Mouse (Mus musculus) T-helper 17 cell (primary cell): ENCODE measurements around the gene Gm47283.
"Not testable (repeated sequence)": the region's sequence is repeated elsewhere in the genome, so short reads cannot be mapped to it uniquely, and the experiment has no call there.

Experiments used
- in situ Hi-C, 2 experiments: fragments of 300-600 bp; cut with MboI, MseI; formaldehyde crosslinking; loops; 1 replicate in 1 of 2; 2 replicates in 1 of 2; pipeline ENCODE4 v1.15.1; 2025; ENCODE audit warnings: high pct_unique_total_duplicates in 2 of 2

Gm47283 gene

GRCm38 (mm10) chrY:90784438-90784837 is at the start of gene Gm47283:
Gene Gm47283, plus strand, starts transcription at chrY:90784738.
- in situ Hi-C loops: not testable (repeated sequence)

- in situ Hi-C loops: not testable (repeated sequence)
Measured at GRCm38 (mm10) chrY:90735181-90735895, 49.2 kb upstream of the Gm47283 start.

- in situ Hi-C loops: not testable (repeated sequence)
Measured at GRCm38 (mm10) chrY:90736217-90737000, 48.1 kb upstream of the Gm47283 start.

DNA sequence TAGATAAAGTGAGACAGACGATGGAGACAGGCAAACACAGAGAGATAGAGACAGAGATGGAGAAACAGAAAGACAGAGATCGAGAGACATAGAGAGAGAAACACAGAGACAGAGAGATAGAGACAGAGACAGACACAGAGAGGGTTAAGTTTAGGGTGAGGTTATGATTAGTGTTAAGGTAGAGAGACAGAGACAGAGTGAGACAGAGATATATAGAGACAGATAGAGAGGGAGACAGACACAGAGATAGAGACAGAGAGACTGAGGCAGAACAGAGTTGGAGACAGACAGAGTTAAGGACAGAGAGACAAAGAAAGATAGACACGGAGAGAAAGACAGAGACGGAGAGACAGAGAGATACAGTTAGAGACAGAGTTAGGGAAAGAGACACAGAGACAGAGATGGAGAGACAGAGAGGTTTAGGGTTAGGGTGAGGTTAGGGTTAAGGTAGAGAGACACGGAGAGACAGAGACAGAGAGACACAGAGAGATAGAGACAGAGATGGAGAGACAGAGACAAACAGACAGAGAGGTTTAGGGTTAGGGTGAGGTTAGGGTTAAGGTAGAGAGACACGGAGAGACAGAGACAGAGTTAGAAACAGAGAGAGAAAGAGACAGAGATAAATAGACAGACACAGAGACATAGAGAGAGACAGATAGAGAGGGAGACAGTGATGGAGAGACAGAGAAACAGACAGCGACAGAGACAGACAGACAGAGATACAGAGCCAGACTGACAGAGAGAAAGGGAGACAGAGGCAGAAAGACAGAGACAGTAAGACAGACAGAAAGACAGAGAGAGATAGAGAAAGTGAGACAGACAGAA is 46.7 kb upstream of the Gm47283 start:
- in situ Hi-C loops: no loop called here

GRCm38 (mm10) chrY:90738431-90738680 is 46.2 kb upstream of the Gm47283 start:
- in situ Hi-C loops: no loop called here

- in situ Hi-C loops: not testable (repeated sequence)
Measured at GRCm38 (mm10) chrY:90738841-90739530, 45.6 kb upstream of the Gm47283 start.

DNA sequence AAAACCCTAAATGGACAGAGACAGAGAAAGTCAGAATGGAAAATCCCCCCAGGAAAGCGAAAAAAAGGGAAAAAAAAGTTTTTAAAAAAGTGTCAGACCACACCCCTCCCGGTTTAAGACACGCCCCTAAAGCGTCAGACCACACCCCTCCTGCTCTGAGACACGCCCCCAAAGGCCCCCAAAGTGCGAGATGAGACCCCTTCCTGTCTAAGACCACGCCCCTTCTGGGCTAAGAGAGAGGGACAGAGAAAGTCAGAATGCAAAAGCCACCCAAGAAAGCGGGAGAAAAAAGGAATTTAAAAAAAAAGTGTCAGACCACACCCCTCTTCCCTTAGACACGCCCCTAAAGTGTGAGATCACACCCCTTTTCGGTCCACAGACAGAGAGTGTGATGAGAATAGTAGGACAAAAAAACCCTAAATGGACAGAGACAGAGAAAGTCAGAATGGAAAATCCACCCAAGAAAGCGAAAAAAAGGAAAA is 45.0 kb upstream of the Gm47283 start:
- in situ Hi-C loops: not testable (repeated sequence)

- in situ Hi-C loops: no loop called here
Measured at GRCm38 (mm10) chrY:90740013-90740561, 44.5 kb upstream of the Gm47283 start.

- in situ Hi-C loops: not testable (repeated sequence)
Measured at GRCm38 (mm10) chrY:90741006-90741405, 43.5 kb upstream of the Gm47283 start.

DNA sequence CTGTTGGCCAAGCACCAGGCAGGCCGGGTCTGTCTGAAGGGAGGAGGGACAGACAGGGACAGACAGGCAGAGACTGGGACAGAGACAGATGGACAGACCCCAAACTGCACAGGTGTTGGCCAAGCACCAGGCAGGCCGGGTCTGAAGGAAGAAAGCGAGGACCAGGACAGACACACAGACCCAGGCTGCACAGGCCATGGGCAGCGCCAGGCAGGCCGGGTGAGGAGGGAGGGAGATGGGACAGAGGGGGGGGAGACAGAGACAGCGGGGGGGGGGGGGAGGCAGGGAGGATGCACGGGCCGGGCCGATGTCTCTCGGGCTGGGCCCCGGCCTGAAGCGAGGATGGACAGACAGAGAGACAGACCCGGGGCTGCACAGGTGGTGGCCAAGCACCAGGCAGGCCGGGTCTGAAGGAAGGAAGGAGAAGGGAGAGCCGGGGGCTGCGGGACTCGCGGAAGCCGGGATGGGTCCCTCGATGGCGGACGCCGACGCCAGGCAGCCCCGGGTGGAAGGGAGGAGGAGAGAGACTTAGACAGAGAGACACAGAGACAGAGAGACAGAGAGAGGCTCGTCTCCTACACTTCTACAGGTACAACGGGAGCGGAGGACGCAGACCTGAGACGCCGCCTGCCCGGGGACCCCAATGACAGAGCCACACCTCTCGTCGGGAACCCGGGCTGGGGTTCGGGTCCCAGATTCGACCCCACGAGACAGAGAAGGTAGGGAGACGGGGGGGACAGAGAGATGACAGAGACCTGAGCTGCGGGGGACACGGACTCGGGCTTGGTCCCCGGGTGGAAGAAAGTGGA is 42.9 kb upstream of the Gm47283 start:
- in situ Hi-C loops: not testable (repeated sequence)

GRCm38 (mm10) chrY:90742261-90743052 is 42.1 kb upstream of the Gm47283 start:
- in situ Hi-C loops: not testable (repeated sequence)

DNA sequence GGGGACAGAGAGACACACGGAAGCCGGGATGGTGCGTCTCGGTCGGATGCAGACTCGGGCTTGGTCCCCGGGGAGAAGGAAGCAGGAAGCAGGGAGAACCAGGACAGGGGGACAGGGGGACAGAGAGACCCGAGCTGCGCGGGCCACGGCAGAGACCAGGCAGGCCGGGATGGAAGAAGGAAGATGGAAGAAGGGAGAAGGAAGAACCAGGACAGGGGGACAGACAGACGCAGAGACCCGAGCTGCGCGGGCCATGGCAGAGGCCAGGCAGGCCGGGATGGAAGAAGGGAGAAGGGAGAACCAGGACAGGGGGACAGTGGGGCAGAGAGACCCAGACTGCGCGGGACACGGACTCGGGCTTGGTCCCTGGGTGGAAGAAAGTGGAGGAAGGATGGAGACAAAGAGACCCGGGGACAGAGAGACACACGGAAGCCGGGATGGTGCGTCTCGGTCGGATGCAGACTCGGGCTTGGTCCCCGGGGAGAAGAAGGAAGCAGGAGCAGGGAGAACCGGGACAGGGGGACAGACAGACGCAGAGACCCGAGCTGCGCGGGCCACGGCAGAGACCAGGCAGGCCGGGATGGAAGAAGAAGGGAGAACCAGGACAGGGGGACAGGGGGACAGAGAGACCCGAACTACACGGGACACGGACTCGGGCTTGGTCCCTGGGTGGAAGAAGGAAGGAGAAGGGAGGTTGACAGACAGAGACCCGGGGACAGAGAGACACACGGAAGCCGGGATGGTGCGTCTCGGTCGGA is 41.3 kb upstream of the Gm47283 start:
- in situ Hi-C loops: not testable (repeated sequence)

DNA sequence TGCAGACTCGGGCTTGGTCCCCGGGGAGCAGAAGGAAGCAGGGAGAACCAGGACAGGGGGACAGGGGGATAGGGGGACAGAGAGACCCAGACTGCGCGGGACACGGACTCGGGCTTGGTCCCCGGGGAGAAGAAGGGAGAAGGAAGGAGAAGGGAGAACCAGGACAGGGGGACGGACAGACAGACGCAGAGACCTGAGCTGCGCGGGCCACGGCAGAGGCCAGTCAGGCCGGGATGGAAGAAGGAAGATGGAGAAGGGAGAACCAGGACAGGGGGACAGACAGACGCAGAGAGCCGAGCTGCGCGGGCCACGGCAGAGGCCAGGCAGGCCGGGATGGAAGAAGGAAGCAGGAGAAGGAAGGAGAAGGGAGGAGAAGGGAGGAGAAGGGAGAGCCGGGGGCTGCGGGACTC is 40.7 kb upstream of the Gm47283 start:
- in situ Hi-C loops: no loop called here

- in situ Hi-C loops: not testable (repeated sequence)
Measured at GRCm38 (mm10) chrY:90744381-90744981, 40.1 kb upstream of the Gm47283 start.

DNA sequence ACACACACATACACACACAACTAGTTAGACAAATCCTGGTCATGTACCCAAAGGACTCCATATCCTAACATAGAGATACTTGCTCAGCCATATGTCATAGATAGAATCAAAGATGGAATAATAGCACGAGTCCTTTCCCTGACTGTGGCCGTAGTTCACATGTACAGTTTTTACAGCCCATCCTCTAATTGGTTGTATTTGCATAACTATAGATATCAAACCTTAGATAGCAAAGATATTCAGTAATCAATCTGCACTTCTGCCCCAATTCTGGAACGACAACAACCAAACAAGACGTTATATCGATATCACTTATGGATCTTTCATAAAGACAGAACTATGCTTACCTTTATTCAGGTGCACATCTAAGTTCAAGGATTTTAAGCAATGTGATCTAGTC is 39.3 kb upstream of the Gm47283 start:
- in situ Hi-C loops: not testable (repeated sequence)

DNA sequence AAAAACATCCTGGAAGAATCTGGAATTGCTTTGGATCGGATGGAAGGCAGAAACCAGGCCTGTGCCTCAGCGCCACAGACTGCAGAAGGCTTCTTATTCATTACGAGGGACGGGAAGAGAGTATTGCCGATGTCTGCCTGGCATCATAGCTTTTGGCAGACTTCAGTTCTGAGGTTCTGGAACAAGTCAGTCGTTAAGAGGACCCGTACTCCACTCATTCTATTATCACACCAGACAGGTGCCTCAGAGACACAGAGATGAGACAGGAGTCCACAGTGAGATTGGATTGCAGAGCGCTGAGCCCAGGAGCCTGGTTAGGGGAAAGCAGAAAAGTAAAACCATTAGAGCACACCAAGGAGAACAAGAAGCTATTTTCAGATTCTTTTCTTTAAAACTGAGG is 29.8 kb upstream of the Gm47283 start, which contains the start of gene Gm21860:
Gene Gm21860, minus strand, starts transcription at position 101 of the 400 bp plus-strand sequence.
- in situ Hi-C loops: not testable (repeated sequence)

DNA sequence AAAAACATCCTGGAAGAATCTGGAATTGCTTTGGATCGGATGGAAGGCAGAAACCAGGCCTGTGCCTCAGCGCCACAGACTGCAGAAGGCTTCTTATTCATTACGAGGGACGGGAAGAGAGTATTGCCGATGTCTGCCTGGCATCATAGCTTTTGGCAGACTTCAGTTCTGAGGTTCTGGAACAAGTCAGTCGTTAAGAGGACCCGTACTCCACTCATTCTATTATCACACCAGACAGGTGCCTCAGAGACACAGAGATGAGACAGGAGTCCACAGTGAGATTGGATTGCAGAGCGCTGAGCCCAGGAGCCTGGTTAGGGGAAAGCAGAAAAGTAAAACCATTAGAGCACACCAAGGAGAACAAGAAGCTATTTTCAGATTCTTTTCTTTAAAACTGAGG is 54.5 kb downstream of the Gm47283 start, which contains the start of gene Gm21748:
Gene Gm21748, minus strand, starts transcription at position 101 of the 400 bp plus-strand sequence.
- in situ Hi-C loops: not testable (repeated sequence)
